Mouse (Mus musculus): ENCODE data around the gene Gpr176. TPM values are rescaled to one million over a fixed set of nuclear protein-coding genes. Genes with fewer than 3 reads are reported as not detected.

Gene Gpr176
- total and polyA plus RNA-seq, 3 experiments = 0.16 TPM; not detected in 2

DNA sequence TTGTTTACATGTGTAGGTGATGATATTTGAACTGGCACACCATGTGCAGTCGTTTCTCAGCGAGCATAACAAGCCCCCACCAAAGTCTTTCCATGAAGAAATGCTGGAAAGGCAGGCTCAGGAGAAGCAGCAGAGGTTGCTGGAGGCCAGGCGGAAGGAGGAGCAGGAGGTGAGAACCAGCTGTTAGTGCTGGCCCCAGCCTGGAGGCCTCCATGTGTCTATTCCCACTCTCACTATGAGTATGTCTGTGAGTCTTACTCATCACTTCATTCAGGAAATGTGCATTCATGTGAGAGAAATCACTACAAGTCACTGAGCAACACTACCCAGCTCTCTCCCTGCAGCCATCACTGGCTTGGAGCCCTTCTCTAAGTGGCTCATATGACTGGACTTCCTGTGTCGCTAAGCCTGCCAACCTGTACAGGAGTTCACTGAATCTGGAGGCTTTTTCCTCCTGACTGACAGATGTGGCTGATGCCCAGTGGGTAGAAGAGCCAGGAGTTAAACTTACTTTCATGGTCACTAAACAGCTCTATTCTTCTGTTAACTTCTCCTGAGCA is 35.2 kb upstream of the Gpr176 start:
- no peak for DNase-seq (ENCODE audit: low spot score)
- Histone ChIP-seq H3K27me3 (ENCODE audit: insufficient read depth, low read length) (no peaks in the 10 kb centered on the region), H3K36me3 (replicated peaks) (peaks cover 88% of the 10 kb centered on the region), H3K4me3 (ENCODE audit: low read depth, low read length) (no peak overlapping the region), H3K9me3 (replicated peaks) (no peaks in the 10 kb centered on the region), H3K4me1 (ENCODE audit: insufficient read depth, low read depth, low read length) (no peaks in the 10 kb centered on the region)
- TF ChIP-seq POLR2AphosphoS5 (IDR thresholded peaks at IDR 0.05; ENCODE audit: insufficient replicate concordance, low read depth, low read length) (no peak), TAL1 (conservative IDR thresholded peaks at IDR 0.05; ENCODE audit: low read depth, low read length) (no peak), GATA1 (IDR thresholded peaks at IDR 0.05; ENCODE audit: borderline replicate concordance, low read length) (no peak), GATA2 (IDR thresholded peaks at IDR 0.05; ENCODE audit: borderline replicate concordance, low read depth, low read length) (no peak), CTCF (IDR thresholded peaks at IDR 0.05; ENCODE audit: low read depth, low read length) (no peak)
- ATAC-seq (ENCODE audit: extremely low read depth, insufficient number of reproducible peaks, low FRiP score, poor library complexity, severe bottlenecking) = no peak

DNA sequence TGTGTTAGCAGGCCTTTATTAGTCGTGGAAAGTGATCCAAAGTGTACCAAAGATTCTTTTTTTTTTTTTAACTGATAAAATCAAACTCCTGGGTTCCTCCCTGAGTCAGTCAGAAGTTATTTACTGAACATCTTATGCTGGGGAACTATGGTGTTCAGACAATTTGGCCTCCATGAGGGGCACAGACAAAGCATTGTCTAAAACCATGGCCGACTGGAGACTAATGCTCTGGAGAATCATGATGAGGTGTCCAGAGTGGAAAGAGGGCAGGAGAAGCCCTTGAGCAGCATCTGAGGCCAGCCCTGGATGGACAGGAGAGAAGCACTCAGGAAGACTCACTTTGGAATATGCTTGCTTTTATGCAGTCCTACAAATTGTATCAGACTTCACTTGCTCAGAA is 33.6 kb upstream of the Gpr176 start:
- no peak for TF ChIP-seq POLR2AphosphoS5 (IDR thresholded peaks at IDR 0.05; ENCODE audit: insufficient replicate concordance, low read depth, low read length)
- no peak for TF ChIP-seq GATA2 (IDR thresholded peaks at IDR 0.05; ENCODE audit: borderline replicate concordance, low read depth, low read length)
- TF ChIP-seq GATA1 (IDR thresholded peaks at IDR 0.05; ENCODE audit: borderline replicate concordance, low read length) = no peak
- TF ChIP-seq TAL1 (conservative IDR thresholded peaks at IDR 0.05; ENCODE audit: low read depth, low read length) = no peak
- no peak for TF ChIP-seq CTCF (IDR thresholded peaks at IDR 0.05; ENCODE audit: low read depth, low read length)
- ATAC-seq (ENCODE audit: extremely low read depth, insufficient number of reproducible peaks, low FRiP score, poor library complexity, severe bottlenecking) (no peak), DNase-seq (ENCODE audit: low spot score) (no peak)
- peaks cover 85% of the 10 kb centered on the region for H3K36me3 ChIP-seq (replicated peaks)
- no peaks in the 10 kb centered on the region for H3K27me3 ChIP-seq (ENCODE audit: insufficient read depth, low read length)
- no peak overlapping the region for H3K4me3 ChIP-seq (ENCODE audit: low read depth, low read length)
- no peaks in the 10 kb centered on the region for H3K9me3 ChIP-seq (replicated peaks)
- H3K4me1 ChIP-seq (ENCODE audit: insufficient read depth, low read depth, low read length) = no peaks in the 10 kb centered on the region

DNA sequence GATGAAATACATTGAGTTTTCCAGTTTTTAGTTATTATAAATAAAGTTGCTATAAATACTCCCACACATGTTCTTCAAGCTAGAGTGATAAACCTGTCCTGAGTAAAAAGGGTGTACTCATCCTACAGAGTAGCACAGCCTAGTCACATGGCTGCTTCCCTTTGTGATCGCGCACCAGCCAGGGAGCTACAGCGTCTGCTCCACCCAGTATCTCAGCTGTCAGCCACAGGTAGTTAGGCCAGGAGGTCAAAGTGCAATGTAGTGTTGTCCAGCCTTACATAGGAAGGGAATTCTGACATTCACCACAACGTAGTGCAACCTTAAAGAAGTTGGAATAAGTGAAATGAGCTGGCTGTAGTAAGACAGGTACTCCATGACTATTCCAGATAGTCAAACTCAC is 32.3 kb upstream of the Gpr176 start:
- H3K4me3 ChIP-seq (ENCODE audit: low read depth, low read length) = no peak overlapping the region
- H3K9me3 ChIP-seq (replicated peaks) = no peaks in the 10 kb centered on the region
- no peaks in the 10 kb centered on the region for H3K27me3 ChIP-seq (ENCODE audit: insufficient read depth, low read length)
- TF ChIP-seq POLR2AphosphoS5 (IDR thresholded peaks at IDR 0.05; ENCODE audit: insufficient replicate concordance, low read depth, low read length) (no peak), GATA2 (IDR thresholded peaks at IDR 0.05; ENCODE audit: borderline replicate concordance, low read depth, low read length) (no peak), CTCF (IDR thresholded peaks at IDR 0.05; ENCODE audit: low read depth, low read length) (no peak), GATA1 (IDR thresholded peaks at IDR 0.05; ENCODE audit: borderline replicate concordance, low read length) (no peak), TAL1 (conservative IDR thresholded peaks at IDR 0.05; ENCODE audit: low read depth, low read length) (no peak)
- no peaks in the 10 kb centered on the region for H3K4me1 ChIP-seq (ENCODE audit: insufficient read depth, low read depth, low read length)
- ATAC-seq (ENCODE audit: extremely low read depth, insufficient number of reproducible peaks, low FRiP score, poor library complexity, severe bottlenecking) = no peak
- DNase-seq (ENCODE audit: low spot score) = no peak
- peaks cover 87% of the 10 kb centered on the region for H3K36me3 ChIP-seq (replicated peaks)

DNA sequence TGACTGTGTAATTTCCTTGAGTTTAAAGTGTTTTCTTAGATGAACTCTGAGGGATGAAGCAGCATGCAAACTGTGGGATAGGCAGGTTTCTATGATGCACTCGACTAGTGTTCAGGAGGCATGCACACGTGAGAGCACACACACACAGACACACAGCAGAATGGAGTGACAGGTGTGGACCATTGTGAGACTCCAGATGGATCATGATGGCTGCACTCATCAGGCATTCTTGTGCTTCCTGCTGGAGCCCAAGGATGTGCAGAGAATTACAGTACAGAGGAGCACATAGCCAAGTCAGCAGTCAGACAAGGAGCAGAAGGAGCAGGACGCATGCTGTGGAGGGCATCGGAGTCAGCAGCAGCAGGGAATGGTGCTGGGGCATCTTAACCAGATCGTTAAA is 31.1 kb upstream of the Gpr176 start:
- H3K9me3 ChIP-seq (replicated peaks) = no peaks in the 10 kb centered on the region
- no peak overlapping the region for H3K4me3 ChIP-seq (ENCODE audit: low read depth, low read length)
- ATAC-seq (ENCODE audit: extremely low read depth, insufficient number of reproducible peaks, low FRiP score, poor library complexity, severe bottlenecking) = no peak
- DNase-seq (ENCODE audit: low spot score) = no peak
- no peaks in the 10 kb centered on the region for H3K27me3 ChIP-seq (ENCODE audit: insufficient read depth, low read length)
- TF ChIP-seq CTCF (IDR thresholded peaks at IDR 0.05; ENCODE audit: low read depth, low read length) (no peak), TAL1 (conservative IDR thresholded peaks at IDR 0.05; ENCODE audit: low read depth, low read length) (no peak), GATA1 (IDR thresholded peaks at IDR 0.05; ENCODE audit: borderline replicate concordance, low read length) (no peak), POLR2AphosphoS5 (IDR thresholded peaks at IDR 0.05; ENCODE audit: insufficient replicate concordance, low read depth, low read length) (no peak), GATA2 (IDR thresholded peaks at IDR 0.05; ENCODE audit: borderline replicate concordance, low read depth, low read length) (no peak)
- H3K4me1 ChIP-seq (ENCODE audit: insufficient read depth, low read depth, low read length) = no peaks in the 10 kb centered on the region
- H3K36me3 ChIP-seq (replicated peaks) = peaks cover 87% of the 10 kb centered on the region

DNA sequence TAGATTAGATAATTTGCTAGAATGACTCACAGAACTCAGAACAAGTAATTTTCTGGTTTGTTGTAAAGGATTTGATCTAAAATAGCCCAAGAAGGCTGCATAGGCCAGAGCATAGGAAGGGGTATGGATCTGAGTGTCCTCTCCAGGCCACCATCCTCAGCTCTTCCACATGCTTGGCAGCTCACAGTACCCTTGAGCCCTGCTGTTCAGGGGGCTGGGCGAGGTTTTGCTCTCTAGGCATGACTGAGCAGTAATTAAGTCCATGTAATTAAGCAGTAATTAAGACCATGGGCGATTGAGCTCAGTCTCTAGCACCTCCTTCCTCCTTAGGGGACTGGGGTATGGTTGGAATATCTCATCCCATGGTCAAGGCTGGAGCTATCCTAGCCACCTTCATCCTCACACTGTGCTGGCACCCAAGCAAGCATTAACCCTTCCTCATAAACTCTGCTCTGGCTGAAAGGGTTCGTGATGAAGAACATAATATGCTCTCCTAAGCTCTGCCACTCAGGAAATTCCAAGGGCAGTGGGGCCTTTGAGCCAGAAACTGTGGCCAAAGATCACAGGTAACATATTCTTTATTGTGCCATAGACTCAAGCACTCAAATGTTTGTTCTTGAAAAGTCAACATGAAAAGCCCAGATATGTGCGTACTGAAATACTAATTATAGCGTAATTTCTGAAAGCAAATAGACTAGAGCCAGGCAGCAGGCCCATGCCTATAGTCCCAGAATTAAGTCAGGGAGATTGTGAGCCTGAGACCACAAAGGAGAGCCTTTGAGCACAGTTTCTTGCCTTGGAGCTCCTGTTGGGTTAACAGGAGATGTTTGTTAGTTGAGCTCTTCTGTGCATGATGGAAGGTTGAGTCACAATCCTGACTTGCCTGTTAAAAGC is 28.9 kb upstream of the Gpr176 start:
- TF ChIP-seq GATA1 (IDR thresholded peaks at IDR 0.05; ENCODE audit: borderline replicate concordance, low read length) (no peak), GATA2 (IDR thresholded peaks at IDR 0.05; ENCODE audit: borderline replicate concordance, low read depth, low read length) (no peak), TAL1 (conservative IDR thresholded peaks at IDR 0.05; ENCODE audit: low read depth, low read length) (no peak), POLR2AphosphoS5 (IDR thresholded peaks at IDR 0.05; ENCODE audit: insufficient replicate concordance, low read depth, low read length) (no peak), CTCF (IDR thresholded peaks at IDR 0.05; ENCODE audit: low read depth, low read length) (no peak)
- Histone ChIP-seq H3K4me3 (ENCODE audit: low read depth, low read length) (no peak overlapping the region), H3K36me3 (replicated peaks) (peaks cover 85% of the 10 kb centered on the region), H3K9me3 (replicated peaks) (no peaks in the 10 kb centered on the region), H3K4me1 (ENCODE audit: insufficient read depth, low read depth, low read length) (no peaks in the 10 kb centered on the region), H3K27me3 (ENCODE audit: insufficient read depth, low read length) (no peaks in the 10 kb centered on the region)
- ATAC-seq (ENCODE audit: extremely low read depth, insufficient number of reproducible peaks, low FRiP score, poor library complexity, severe bottlenecking) (no peak), DNase-seq (ENCODE audit: low spot score) (no peak)

DNA sequence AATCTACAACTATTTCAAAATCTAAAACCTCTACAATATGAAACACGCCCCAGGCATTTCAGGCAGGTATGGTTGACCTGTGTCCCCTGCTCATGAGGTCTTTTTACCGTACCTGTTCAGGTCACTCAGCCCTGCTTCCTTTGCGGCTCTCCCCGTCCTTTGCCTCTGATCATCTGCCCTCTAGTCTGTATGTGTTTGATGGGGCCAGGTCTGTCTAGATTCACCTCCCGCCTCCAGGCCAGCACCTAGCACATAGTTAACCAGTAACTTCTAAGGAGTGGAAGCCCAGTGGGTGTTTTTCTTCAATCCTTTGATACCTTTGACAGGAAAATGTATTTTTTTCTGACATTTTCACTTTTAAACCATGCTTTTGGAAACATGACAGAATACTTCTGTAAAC is 26.5 kb upstream of the Gpr176 start:
- ATAC-seq (ENCODE audit: extremely low read depth, insufficient number of reproducible peaks, low FRiP score, poor library complexity, severe bottlenecking) = no peak
- Histone ChIP-seq H3K27me3 (ENCODE audit: insufficient read depth, low read length) (no peaks in the 10 kb centered on the region), H3K4me3 (ENCODE audit: low read depth, low read length) (no peak overlapping the region), H3K9me3 (replicated peaks) (no peaks in the 10 kb centered on the region), H3K4me1 (ENCODE audit: insufficient read depth, low read depth, low read length) (no peaks in the 10 kb centered on the region; the same call in 1 of the 2 replicates), H3K36me3 (replicated peaks) (peaks cover 76% of the 10 kb centered on the region)
- TF ChIP-seq GATA2 (IDR thresholded peaks at IDR 0.05; ENCODE audit: borderline replicate concordance, low read depth, low read length) (no peak), POLR2AphosphoS5 (IDR thresholded peaks at IDR 0.05; ENCODE audit: insufficient replicate concordance, low read depth, low read length) (no peak), TAL1 (conservative IDR thresholded peaks at IDR 0.05; ENCODE audit: low read depth, low read length) (no peak), GATA1 (IDR thresholded peaks at IDR 0.05; ENCODE audit: borderline replicate concordance, low read length) (no peak), CTCF (IDR thresholded peaks at IDR 0.05; ENCODE audit: low read depth, low read length) (no peak)
- DNase-seq (ENCODE audit: low spot score) = no peak
